Mouse (Mus musculus): ENCODE measurements around the gene Cend1.

- no peak for TF ChIP-seq CTCF (conservative IDR thresholded peaks at IDR 0.05; ENCODE audit: insufficient read depth, insufficient read length, low read depth, low read length)
- no peak for TF ChIP-seq POLR2A (IDR thresholded peaks at IDR 0.05; ENCODE audit: low read depth, low read length)
Measured at GRCm38 (mm10) chr7:141429310-141429709, at the start of gene Cend1.

Measured in kidney, adult 2 months (tissue).